Mouse (Mus musculus): ENCODE measurements at regions not wholly inside any gene's neighbourhood (a gene's known extent, or its start where the extent isn't known, plus 50 kb on each side); places are given as distances from the start of the nearest gene placed in this dataset.

DNA sequence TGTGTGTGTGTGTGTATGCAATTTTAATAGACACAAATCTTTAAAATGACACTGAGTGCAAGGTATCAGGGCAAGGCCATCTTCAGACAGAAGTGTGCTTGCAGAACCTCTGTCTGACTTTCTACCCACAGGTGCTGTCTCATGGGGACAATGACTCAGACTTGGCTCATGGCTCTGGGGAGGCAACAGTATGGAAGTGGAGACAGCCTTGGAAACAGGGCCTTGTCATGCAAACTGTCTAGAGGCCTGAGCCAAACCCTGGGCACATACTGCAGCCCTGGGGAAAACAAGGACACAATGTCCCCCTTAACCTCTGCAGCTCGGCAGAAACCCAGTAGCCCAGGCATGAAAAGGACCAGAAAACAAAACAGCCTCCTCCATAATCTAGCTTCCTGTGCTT lies 405.6 kb downstream of the Pdcd6ip start:
- no peak for DNase-seq (ENCODE audit: low spot score)

DNA sequence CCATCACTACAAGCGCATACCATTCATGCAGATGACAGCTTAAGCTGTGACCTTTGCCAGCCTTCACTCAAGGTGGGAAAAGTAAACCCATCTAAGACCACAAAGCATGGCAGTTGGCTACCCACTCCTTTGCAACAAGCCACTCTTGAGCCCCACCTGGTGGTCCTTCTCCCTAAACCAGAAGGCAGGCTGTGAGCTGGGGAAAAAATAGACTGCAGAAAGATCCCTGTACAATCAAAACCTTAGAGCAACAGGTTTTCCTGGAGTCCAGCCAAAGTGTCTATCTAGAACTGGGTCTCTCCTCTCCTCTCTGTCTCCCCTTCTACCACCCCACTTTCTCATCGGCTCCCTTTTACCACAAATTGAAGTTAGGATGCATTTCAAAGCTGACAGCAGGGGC lies 407.2 kb downstream of the Pdcd6ip start:
- no peak for DNase-seq (ENCODE audit: low spot score)

DNA sequence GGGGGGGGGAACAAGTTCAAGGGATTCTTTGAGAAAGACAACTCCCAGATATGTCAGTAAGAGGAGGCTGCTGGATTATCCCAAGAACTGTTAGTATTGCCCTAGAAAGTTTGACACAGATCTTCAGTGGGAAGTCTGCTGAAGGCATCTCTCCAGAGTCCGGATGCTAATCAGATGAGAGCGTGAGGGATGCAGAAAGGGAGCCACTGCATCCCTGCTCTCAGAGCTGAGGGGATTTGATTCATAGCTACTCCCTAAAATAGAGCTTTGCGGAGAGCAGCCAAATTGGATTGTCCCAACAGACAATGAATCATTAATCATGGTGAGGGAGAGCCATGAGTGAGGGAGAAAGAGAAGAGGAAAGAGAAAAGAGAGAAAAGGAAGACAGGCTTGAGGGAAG lies 408.2 kb downstream of the Pdcd6ip start:
- DNase-seq (ENCODE audit: low spot score): no peak

DNA sequence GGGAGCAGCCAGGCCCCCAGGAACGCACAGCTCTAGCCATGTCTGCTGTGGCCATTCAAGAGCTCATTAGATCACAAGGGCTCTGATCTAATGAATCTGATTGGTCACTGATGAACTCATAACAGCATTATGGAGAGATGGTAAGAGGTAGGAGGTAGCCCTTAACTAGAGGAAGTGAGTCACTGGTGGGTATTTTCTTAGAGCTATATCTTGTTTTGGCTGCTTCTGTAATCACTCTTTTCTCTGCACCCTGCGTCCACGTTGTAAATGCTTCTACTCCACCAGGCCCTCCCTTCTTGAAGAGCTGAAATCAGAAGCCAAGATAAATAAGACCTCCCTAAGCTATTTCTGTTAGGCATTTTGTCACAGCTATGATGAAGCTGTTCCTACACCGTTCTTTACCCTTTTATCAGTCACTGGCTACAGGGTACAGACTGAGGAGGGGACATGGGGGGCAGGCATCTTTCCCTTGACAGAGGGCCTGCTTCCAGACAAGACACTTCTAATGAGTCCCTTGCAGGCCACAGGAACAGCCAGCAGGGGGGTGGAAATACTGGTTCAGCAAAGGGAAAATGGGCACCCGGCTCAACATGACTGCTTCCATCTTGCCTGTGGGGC lies 412.1 kb downstream of the Pdcd6ip start:
- DNase-seq (ENCODE audit: low spot score): no peak

DNA sequence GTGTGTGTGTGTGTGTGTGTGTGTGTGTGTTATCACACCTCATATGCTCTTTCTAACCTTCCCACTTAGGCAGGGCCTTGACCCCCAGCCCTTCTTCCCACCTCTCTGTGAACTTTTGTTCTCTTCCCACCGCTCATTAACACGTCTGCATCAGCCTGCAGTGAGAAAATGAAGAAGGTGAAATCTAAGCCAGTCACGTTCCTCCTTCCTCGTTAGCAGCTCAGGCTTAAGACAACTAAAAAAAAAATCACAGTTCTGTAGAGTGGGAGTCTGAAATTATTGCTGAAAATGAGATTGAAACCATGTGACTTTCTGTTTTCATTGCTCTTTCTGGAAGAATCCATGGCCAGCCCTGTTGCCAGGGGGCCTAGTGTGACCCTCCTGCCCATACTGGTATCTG lies 420.7 kb downstream of the Pdcd6ip start:
- no peak for DNase-seq (ENCODE audit: low spot score)

DNA sequence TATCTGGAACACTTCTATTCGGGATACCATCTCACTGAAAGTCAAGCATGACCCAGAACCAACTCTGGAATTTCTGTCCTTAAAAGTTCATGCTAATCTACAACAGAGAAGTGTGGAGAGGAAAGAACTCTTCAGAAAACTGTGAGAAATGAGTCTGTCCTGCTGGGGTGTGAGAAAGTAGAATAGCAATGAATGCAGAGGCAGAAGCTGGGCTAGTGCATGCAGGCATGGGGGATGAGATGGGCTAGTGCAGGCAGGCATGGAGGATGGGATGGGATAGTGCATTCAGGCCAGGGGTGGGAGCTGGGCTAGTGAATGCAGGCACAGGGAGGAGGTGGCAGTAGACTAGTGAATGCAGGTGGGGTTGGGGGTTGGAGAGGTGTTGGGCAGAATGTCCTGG lies 424.8 kb downstream of the Pdcd6ip start:
- no peak for DNase-seq (ENCODE audit: low spot score)

DNA sequence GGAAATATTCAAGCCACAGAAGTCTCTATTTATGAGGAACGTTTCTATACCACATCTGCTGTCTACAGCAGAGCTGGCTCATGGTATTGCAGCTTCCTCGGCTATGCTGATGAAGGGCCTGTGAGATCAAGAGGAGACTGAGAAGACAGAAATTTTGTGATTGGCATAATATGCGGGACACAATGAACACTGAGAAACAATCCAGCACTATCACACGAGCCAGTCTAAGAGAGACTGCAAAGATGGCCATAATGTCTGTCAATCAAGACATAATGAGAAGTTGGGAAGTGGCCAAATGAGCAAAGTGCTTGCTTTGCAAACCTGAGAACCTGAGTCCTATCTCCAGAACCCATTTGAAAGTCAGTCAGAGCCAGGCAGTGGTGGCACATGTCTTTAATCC lies 437.5 kb downstream of the Pdcd6ip start:
- no peak for DNase-seq (ENCODE audit: low spot score)

DNA sequence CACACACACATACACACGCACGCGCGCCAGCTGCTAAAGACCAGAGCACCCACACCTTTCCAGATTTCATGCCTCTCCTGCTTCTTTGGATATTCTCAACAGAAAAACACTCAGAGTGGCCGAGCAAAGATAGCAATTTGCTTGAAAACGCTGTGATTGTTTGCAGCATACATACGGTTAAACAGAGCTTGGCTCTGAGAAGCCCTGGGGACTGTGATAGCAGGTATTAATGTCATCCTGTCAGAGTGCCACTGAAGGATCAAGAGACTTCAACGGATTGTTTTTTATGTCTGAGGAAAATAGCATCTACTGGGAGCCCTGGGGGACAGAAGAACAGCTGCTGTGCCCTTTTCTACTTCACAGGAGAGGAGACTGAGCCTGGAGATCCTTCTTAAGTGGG lies 440.4 kb downstream of the Pdcd6ip start:
- DNase-seq (ENCODE audit: low spot score): no peak

DNA sequence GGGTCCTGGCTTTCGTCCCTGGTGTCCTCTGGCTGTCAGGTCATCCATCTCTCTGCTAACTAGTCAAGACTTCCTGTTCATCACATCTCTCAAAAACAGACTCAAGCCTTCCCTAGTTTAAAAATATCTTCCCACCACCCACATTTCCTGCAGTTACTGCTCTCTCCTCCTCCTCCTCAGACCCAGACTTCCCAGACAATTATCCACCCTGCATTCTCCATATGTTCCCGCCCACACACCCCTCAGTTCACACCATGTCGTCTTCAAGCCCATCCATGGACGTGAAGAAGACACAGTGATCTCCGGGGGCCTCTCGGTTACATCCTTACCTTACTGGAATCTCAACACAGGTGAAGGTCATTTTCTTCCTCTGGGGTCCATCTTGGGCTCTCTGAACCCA lies 444.4 kb downstream of the Pdcd6ip start:
- DNase-seq (ENCODE audit: low spot score): no peak

DNA sequence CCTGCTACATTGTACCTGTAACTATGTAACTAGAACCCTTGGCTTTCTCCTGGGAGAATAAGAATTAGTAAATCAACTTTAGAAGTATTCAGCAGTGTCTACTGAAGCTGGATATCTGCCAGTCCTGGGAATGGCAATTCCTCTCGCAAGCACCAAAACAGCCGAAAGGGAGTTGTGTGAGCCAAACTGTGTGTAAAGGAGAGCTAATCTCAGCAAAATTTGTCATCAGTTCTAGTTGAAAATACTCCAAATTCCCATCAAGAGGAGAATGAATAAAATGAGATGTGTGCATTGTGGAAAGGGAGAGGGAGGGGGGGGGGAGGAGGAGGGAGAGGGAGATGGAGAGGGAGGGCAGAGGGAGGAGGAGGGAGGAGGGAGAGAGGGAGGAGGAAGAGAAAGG lies 447.8 kb downstream of the Pdcd6ip start:
- DNase-seq (ENCODE audit: low spot score): no peak

DNA sequence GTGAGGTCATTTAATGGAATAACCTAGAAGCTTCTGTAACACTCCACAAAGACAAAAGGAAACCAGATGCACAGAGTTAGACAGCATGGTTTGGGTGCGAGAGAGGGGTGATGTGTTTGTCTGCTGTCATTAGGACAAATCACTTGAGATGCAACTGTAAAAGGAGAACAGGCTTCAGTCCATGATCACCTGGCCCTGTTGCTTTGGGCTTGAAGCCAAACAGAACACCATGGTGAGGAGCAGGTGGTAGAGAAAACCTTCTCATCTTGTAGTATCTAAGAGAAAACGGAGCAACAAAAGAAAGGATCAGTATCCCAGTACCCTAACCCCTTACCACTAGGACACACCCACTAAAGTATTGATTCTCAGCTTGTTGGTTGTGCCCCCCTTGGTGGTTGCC lies 449.5 kb downstream of the Pdcd6ip start:
- no peak for DNase-seq (ENCODE audit: low spot score)

DNA sequence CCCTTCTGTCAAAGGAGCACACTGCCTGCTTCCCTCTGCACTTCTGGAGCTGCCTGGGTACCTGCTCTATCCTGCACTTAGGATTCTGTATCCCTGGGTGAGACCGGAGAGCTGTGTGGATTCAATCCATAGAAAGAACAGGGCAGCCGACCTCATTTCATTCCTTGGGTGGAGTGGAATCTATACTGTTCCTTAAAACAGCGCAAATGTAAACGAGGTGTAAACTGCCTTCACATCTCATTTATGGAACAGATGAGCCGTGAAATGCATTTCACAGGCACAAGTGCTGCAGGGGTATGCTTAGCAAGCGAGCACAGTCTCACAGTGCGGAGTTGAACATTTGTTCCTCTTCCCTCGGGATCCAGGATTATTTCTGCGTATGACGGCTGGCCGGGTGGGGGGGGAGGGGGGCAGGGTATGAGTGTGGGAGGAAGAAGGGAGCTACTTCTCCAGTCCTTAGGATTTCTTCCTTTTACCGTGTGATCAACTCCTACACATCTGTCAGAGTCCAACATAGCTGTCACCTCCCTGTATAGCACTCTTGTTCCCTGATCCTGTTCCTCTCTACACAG lies 459.3 kb downstream of the Pdcd6ip start:
- DNase-seq (ENCODE audit: low spot score): no peak

DNA sequence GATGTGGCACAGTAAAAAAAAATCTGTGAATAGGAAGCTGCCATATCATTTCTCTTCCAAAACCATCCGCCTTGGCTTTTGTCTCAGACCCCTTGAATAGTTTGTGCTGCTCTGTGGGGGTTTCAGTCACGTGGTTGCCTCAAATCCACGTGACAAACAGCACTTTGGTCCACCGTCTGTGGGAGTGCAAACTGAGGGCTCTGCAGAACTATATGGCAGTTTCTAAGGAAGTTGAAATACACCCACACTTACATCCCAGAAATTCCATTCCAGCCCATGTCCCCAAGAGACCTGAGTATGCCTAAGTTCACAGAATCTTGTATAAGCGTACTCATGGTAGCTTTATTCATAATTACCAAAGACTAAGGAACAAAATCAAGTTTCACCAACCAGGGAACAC lies 460.1 kb downstream of the Pdcd6ip start:
- DNase-seq (ENCODE audit: low spot score): no peak

DNA sequence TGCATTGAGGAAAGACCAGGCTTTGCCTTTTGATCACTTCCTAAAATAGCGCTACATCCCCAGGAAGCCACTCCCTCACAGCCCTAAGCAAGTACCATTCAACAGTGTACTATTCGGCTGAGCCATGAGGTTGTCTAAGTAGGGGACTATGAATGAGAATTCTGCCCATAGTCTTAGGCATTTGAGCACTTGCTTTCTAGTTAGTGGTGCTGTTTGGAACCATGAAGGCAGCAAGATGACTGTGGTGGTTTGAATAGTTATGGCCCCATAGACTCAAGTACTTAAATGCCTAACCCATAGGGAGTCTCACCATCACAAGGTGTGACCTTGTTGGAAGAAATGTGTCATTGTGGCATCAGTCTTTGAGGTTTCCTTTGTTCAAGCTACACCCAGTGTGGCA lies 464.2 kb downstream of the Pdcd6ip start:
- no peak for DNase-seq (ENCODE audit: low spot score)

DNA sequence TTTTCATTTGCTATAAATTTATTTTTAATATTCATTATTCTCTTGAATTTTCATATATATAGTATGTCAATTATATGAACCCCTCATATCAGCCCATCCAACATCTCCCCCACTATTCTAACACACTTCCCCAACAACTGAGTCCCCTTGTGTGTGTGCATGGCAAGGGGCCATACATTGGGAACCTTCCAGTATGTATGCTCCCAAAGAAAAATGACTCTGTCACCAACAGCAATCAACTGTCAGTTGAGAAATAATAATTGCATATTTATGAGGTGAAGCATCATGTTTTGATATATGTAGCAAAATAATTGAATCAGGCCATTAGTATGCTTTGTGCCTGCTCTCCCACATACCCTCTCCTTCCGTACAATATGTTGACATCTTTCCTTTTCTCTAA lies 474.7 kb downstream of the Pdcd6ip start:
- DNase-seq (ENCODE audit: low spot score): no peak

DNA sequence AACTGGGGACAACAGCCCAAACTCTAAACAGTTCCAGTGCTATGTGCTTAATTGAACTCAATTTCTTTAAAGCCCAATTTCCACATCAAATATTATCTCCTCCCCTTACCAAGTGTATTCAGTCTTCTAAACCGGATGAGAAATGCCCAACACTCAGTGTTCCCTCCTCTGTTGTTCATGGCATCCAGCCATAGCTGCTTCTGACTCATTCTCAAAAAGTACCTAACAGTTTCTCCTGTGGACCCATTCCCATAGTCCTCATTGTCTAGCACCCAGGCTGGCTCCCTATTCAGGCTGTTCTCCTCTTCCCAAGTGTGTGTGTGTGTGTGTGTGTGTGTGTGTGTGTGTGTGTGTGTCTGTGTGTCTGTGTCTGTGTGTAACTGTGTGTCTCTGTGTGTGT lies 478.7 kb downstream of the Pdcd6ip start:
- no peak for DNase-seq (ENCODE audit: low spot score)

DNA sequence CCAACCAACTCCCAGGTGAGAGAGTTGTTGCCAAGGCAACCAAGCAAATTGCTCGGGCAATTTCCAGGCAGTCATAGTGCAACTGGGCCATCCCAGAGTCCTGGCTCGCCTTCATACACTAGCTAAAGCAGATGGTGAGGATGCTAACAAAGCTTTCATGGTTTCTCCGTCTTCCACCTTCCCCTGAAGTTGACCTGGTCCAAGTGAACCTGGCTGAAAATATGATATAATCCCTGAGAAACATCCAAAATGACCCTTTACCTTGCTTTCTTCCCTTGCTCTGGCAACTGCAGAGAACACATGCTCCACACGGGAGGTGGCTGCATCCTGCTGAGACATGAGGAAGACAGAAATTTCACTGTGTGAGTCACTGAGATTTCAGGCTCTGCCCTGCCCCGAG lies 494.1 kb downstream of the Pdcd6ip start:
- no peak for DNase-seq (ENCODE audit: low spot score)

DNA sequence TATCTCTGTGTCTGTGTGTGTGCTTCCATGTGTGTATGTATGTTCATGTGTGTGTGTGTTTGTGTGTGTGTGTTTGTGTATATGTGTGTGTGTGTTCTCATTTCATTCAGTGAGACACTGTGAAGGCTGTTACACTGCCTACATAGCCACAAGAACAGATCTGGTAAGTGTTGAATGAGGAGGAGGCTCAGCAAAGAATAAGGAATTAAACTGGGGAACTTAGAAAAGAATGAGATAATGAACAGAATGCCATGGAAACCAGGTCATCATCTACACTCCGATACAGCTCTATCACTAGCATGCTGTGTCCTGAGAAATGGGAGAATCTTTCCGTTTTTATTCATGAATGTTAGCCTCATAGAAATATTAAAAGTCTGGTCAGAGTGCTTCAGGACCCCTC lies 495.7 kb downstream of the Pdcd6ip start:
- DNase-seq (ENCODE audit: low spot score): no peak

DNA sequence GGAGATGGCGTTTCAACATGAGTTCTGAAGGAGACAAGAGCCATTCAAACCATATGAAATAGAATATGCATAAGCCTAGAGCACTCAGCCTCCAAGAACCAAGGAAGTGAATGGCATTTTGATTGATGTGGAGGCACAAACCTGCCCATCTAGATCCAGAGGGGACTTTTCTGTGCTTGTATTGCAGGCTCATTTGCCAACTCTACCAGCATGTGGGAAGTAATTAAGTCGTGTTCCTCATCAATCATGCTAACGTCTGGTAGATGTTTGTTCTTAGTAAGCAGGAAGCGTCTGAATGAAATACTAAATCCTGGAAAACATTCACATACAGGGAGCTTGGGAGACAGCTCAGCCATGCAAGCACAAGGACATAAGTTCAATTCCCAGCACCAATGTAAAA lies 499.9 kb downstream of the Pdcd6ip start:
- DNase-seq (ENCODE audit: low spot score): no peak

DNA sequence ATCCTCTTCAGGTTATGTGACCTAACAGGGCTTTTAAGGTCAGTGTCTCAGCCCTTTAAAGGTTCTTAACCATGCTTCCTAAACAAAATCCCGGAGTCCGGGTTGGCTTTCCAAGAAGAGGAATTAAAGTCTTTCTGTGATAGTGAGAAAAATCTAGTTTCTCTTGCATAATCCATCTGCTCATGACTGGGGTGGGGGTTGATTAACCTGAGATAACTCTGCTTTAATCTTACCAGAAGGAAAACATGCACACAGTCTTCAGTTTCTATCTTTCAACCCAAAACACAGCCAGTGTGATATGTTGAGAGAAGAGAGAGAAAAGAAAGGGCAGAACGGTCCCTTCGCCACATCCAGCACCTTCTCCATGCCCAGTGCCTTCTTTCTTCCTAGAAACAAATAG lies 508.8 kb downstream of the Pdcd6ip start:
- DNase-seq (ENCODE audit: low spot score): no peak

DNA sequence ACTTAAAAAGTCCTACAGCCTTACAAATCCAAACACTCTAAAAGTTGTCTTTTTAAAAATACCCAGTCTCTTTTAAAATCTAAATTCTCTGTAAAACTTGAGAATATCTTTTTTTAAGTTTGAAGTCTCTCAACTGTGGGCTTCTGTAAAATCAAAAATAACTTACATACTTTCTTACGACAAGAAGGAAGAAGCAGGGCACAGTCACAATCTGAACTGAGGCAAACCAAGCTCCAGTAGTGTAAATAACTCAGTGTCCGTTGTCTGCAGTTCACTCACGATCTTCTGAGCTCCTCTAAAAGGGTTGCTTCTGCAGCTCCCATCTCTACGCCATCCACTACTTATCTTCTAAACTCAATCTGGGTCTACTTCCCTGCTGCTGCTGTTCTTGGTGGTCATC lies 512.5 kb downstream of the Pdcd6ip start:
- DNase-seq (ENCODE audit: low spot score): no peak

DNA sequence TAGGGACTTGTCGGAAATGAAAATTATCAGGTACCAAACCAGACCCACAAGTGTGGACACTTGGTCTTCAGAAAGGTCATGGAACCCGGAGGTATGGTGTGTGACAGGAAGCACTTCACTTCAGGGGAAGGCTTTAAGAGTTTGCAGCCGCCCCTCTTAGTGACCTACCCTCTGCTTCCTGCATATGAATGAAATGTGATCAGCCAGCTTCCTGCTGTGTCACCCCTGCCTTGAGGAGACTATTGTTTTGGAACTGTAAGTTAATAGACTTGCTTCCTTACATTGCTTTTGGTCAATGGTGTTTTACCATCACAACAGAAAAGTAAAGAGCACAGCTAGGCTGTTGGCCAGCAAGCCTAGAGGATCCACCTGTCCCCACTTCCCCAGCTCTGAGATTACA lies 515.3 kb downstream of the Pdcd6ip start:
- DNase-seq (ENCODE audit: low spot score): no peak

DNA sequence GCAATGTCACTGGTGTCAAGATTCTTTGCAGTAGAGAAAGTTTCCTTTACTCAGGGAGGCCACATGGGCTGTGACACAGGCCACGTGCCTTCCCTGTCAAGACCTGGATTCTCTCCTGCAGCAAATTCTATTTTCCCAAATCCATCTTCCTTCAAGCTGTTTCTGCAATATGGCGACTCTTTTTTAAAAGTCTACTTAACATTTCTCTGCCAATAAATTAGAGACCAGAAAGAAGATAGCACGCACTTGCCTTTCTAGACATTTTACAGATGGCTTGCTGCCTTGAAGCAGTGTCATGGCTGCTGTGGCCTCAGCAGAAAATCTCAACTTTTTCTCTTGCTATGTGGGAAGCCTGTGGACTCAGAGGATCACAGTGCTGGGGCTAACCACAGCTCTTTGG lies 516.9 kb downstream of the Pdcd6ip start:
- no peak for DNase-seq (ENCODE audit: low spot score)

DNA sequence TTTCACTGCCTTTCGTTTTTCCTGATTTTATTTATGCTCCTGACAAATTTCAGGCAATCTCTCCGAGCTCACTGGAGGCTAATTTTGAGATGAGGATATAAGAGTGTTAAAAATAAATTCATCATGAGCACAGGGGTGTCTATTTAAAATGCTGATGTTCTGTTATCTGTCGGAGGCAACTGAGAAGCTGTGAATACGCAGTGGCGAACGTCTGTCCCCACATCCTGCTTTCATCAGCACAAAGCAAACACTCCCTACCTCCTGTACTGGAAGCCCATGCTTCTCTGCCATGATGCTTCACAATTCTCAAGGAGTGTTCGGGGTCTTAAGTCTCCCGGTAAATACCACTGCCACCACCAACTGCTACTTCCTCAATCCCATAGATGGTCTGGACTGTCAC lies 526.9 kb downstream of the Pdcd6ip start:
- no peak for DNase-seq (ENCODE audit: low spot score)

DNA sequence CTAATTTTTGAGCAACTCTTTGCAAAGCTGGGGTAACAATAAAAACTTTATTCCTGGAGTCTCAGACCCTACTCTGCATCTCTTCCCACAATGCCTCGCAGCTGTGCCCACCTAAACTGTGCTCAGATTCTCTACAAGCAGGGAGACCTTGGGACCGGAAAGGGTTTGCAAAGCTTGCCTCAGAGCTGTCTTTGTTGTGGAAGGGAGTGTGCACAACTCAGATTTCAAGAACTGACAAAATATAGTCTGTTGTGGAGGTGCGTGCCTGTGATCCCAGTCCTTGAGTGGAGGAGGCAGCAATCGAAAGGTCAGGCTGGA lies 530.2 kb downstream of the Pdcd6ip start:
- no peak for DNase-seq (ENCODE audit: low spot score)

All from layer of hippocampus, adult 9-10 months (tissue).